Comparison of ENCODE assay signal across 9 mouse cellular contexts in genomic region chr11:20035343-20035928, GRCm38 (mm10).
A peak's percentile ranks its signal among the peaks of the same experiment; 100 is the strongest.
DNase-seq lines count a peak whose midpoint lies in the region; ATAC-seq lines count a peak whose summit lies in the region.
"Had no signal": no experiment of that assay in that cellular context is flagged by ENCODE, and none has a peak within 500 bp of the region (broad histone marks: within the 10 kb centered on the region; RNA-seq: fewer than 3 reads in every experiment).

No protein-coding gene starts in this region.

- no peaks in the 10 kb centered on the region for H3K27me3 ChIP-seq in liver, embryonic 16.5 days (ENCODE audit: control insufficient read depth, insufficient read depth, low read depth, low read length)
- H3K27me3 ChIP-seq: heart, embryonic 15.5 days had no signal

- no peak overlapping the region for H3K4me3 ChIP-seq in liver, embryonic 16.5 days (ENCODE audit: low read depth, low read length)
- H3K4me3 ChIP-seq: heart, embryonic 15.5 days had no signal

- no peak for DNase-seq in frontal cortex, postnatal 25 days (ENCODE audit: low spot score in 2 of 2)
- DNase-seq in spleen, postnatal 36 days (ENCODE audit: low spot score in 2 of 2), result no peak
- DNase-seq in heart, adult 11 months, result no peak
- DNase-seq in heart, postnatal 10 days, result no peak

- intact Hi-C loops in heart, postnatal 10 days (cut with DNase I), result no loop called here

- no peak overlapping the region for H3K9ac ChIP-seq in liver, embryonic 16.5 days (ENCODE audit: low read depth, low read length)
- H3K9ac ChIP-seq: heart, embryonic 15.5 days had no signal

- WGBS in liver, embryonic 16.5 days (ENCODE audit: insufficient replicate concordance), result 40% methylated on average over 11 of the region's 11 CpGs

- H3K4me1 ChIP-seq in liver, embryonic 16.5 days (ENCODE audit: control insufficient read depth, low read depth, low read length), result no peaks in the 10 kb centered on the region; the same call in 1 of the 2 replicates

- no peak overlapping the region for H3K4me2 ChIP-seq in liver, embryonic 16.5 days (ENCODE audit: low read depth, low read length)
- H3K4me2 ChIP-seq: heart, embryonic 15.5 days had no signal

- no peaks in the 10 kb centered on the region for H3K36me3 ChIP-seq in liver, embryonic 16.5 days (ENCODE audit: control insufficient read depth, insufficient read depth)
- H3K36me3 ChIP-seq: heart, embryonic 15.5 days had no signal

- no peak overlapping the region for H3K27ac ChIP-seq in liver, embryonic 16.5 days (ENCODE audit: low read length)
- H3K27ac ChIP-seq: heart, embryonic 15.5 days had no signal

- peak; percentile 70 for ATAC-seq in frontal cortex, adult (ENCODE audit: low TSS enrichment)
- peak; percentile 93 for ATAC-seq in CD4-positive, CD25-positive, alpha-beta regulatory T cell, adult 4 months
- peak; percentile 43; the same call in 1 of the 2 replicates for ATAC-seq in common myeloid progenitor, adult 5-6 weeks (replicated peaks; ENCODE audit: low read depth, poor library complexity, severe bottlenecking)
- ATAC-seq in liver, embryonic 16.5 days (ENCODE audit: low read depth), result 0 out of 2 replicates have a peak, but pooled peaks have one; percentile 30

- H3K9me3 ChIP-seq in liver, embryonic 16.5 days (replicated peaks; ENCODE audit: control insufficient read depth, low read length), result no peaks in the 10 kb centered on the region
- H3K9me3 ChIP-seq: heart, embryonic 15.5 days had no signal

Comparison
In these comparisons a context has a peak if more than half of its experiments do, and no peak if none do; other contexts are left out.
1. ATAC-seq: peak in every context shown above with its lines; median percentile 93 in CD4-positive, CD25-positive, alpha-beta regulatory T cell, adult 4 months; 70 in frontal cortex, adult; 43 in common myeloid progenitor, adult 5-6 weeks; 30 in liver, embryonic 16.5 days.